8 mouse cellular contexts compared by ENCODE assay signal in the genomic region with DNA sequence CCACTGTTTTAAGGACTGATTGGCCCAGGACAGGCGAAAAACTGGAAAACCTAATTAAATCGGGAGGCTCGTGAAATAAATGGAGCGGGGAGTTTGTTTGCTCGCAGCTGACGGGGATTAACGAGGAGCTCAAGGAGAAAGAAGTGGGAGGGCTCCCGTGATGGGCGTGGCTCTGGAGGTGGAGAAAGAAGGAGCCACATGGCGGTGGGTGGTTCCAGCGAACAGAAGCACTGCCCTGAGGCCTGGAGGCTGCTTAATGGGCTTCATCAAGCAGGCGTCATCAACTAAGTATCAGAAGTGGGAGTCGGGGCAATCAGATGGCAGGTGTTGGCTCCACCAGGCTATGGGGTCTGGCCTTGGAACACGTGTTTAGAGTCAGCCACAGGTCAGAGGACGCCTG.
DNase-seq lines count a peak whose midpoint lies in the region; ATAC-seq lines count a peak whose summit lies in the region.

No protein-coding gene starts in this region.

- H3K27ac ChIP-seq in forebrain, embryonic 16.5 days (ENCODE audit: low read length): peak overlapping the region; percentile 79
- H3K27ac ChIP-seq in hindbrain, embryonic 12.5 days: peak overlapping the region; percentile 89
- peak overlapping the region; percentile 57 for H3K27ac ChIP-seq in midbrain, embryonic 13.5 days
- no peak overlapping the region for H3K27ac ChIP-seq in stomach, embryonic 16.5 days (ENCODE audit: low read length)

- peak overlapping the region; percentile 42 for H3K4me2 ChIP-seq in forebrain, embryonic 16.5 days (ENCODE audit: low read length)
- peak overlapping the region; percentile 43 for H3K4me2 ChIP-seq in hindbrain, embryonic 12.5 days (replicated peaks)
- H3K4me2 ChIP-seq in midbrain, embryonic 13.5 days (replicated peaks): peak overlapping the region; percentile 42
- H3K4me2 ChIP-seq in stomach, embryonic 16.5 days (ENCODE audit: low read depth, low read length): peak overlapping the region; percentile 57

- peak; percentile 72 for ATAC-seq in forebrain, embryonic 16.5 days
- ATAC-seq in hindbrain, embryonic 12.5 days (ENCODE audit: low FRiP score): peak; percentile 76
- ATAC-seq in midbrain, embryonic 13.5 days: peak; percentile 64
- ATAC-seq in stomach, embryonic 16.5 days (ENCODE audit: insufficient read depth, low FRiP score): peak; percentile 76; the same call in 1 of the 2 replicates

- peaks cover 56% of the 10 kb centered on the region for H3K4me1 ChIP-seq in forebrain, embryonic 16.5 days (replicated peaks; ENCODE audit: control insufficient read depth, insufficient read depth, low read length)
- H3K4me1 ChIP-seq in hindbrain, embryonic 12.5 days: peaks cover 49% of the 10 kb centered on the region
- peaks cover 55% of the 10 kb centered on the region for H3K4me1 ChIP-seq in midbrain, embryonic 13.5 days (replicated peaks)
- peaks cover 11% of the 10 kb centered on the region; the same call in 1 of the 2 replicates for H3K4me1 ChIP-seq in stomach, embryonic 16.5 days (ENCODE audit: control insufficient read depth, insufficient read depth, low read length)

- no peaks in the 10 kb centered on the region for H3K36me3 ChIP-seq in forebrain, embryonic 16.5 days (ENCODE audit: control insufficient read depth, insufficient read depth)
- no peaks in the 10 kb centered on the region for H3K36me3 ChIP-seq in hindbrain, embryonic 12.5 days
- no peaks in the 10 kb centered on the region for H3K36me3 ChIP-seq in midbrain, embryonic 13.5 days
- no peaks in the 10 kb centered on the region for H3K36me3 ChIP-seq in stomach, embryonic 16.5 days (ENCODE audit: control insufficient read depth, insufficient read depth, low read length)

- 2% methylated on average over 15 of the region's 15 CpGs for WGBS in forebrain, embryonic 16.5 days
- WGBS in hindbrain, embryonic 12.5 days: 2% methylated on average over 15 of the region's 15 CpGs
- WGBS in midbrain, embryonic 13.5 days: 2% methylated on average over 15 of the region's 15 CpGs
- WGBS in stomach, embryonic 16.5 days: 2% methylated on average over 15 of the region's 15 CpGs

- H3K27me3 ChIP-seq in forebrain, embryonic 16.5 days (replicated peaks; ENCODE audit: control insufficient read depth, insufficient read depth, low read length): no peaks in the 10 kb centered on the region
- peaks cover 16% of the 10 kb centered on the region for H3K27me3 ChIP-seq in hindbrain, embryonic 12.5 days
- H3K27me3 ChIP-seq in midbrain, embryonic 13.5 days: 0 out of 2 replicates have a peak, but pooled peaks cover 3% of the 10 kb centered on the region
- peaks cover 18% of the 10 kb centered on the region for H3K27me3 ChIP-seq in stomach, embryonic 16.5 days (ENCODE audit: control insufficient read depth, insufficient read depth, low read length)

- peak; percentile 35 for DNase-seq in urinary bladder, postnatal 25 days (ENCODE audit: low spot score)
- no peak for DNase-seq in urinary bladder, adult 2 months (ENCODE audit: low spot score)
- DNase-seq in layer of hippocampus, postnatal 10 days (ENCODE audit: low spot score in 2 of 2): peak; percentile 59 to 69
- DNase-seq in T-cell, adult 2 months (ENCODE audit: low spot score): no peak

- H3K4me3 ChIP-seq in forebrain, embryonic 16.5 days (replicated peaks; ENCODE audit: low read length): peak overlapping the region; percentile 23; the same call in 1 of the 2 replicates
- peak overlapping the region; percentile 10; the same call in 1 of the 2 replicates for H3K4me3 ChIP-seq in hindbrain, embryonic 12.5 days
- peak overlapping the region; percentile 17 for H3K4me3 ChIP-seq in midbrain, embryonic 13.5 days (replicated peaks)
- H3K4me3 ChIP-seq in stomach, embryonic 16.5 days (replicated peaks; ENCODE audit: low read length): peak overlapping the region; percentile 36

- H3K9ac ChIP-seq in forebrain, embryonic 16.5 days (replicated peaks; ENCODE audit: low read depth, low read length): peak overlapping the region; percentile 9; the same call in 1 of the 2 replicates
- H3K9ac ChIP-seq in hindbrain, embryonic 12.5 days: no peak overlapping the region
- no peak overlapping the region for H3K9ac ChIP-seq in midbrain, embryonic 13.5 days (replicated peaks)
- H3K9ac ChIP-seq in stomach, embryonic 16.5 days (ENCODE audit: low read length): no peak overlapping the region

- no peaks in the 10 kb centered on the region for H3K9me3 ChIP-seq in forebrain, embryonic 16.5 days (ENCODE audit: control insufficient read depth, low read length)
- no peaks in the 10 kb centered on the region for H3K9me3 ChIP-seq in hindbrain, embryonic 12.5 days (replicated peaks)
- H3K9me3 ChIP-seq in midbrain, embryonic 13.5 days: no peaks in the 10 kb centered on the region
- H3K9me3 ChIP-seq in stomach, embryonic 16.5 days (replicated peaks; ENCODE audit: control insufficient read depth, low read length): no peaks in the 10 kb centered on the region

Comparison
In these comparisons a context has a peak if more than half of its experiments do, and no peak if none do; other contexts are left out.
1. DNase-seq: peak in urinary bladder, postnatal 25 days (single experiment) and layer of hippocampus, postnatal 10 days (2 of 2); none in urinary bladder, adult 2 months (single experiment) and T-cell, adult 2 months (single experiment).
2. Peak in every context shown above with its lines, with median percentiles within 50 percentile points of each other: ATAC-seq, H3K4me2 ChIP-seq and H3K4me3 ChIP-seq.